Mouse (Mus musculus) brain, embryonic 14.5 days (tissue): Measurements from ENCODE around the gene Cyld. TPM values are rescaled to one million over a fixed set of nuclear protein-coding genes. Genes with fewer than 3 reads are reported as not detected.

Experiments
- DNase-seq: peaks from one replicate; pipeline ENCODE4 v3.0.0-alpha.2; 2011; ENCODE audit warnings: low read depth
- CTCF ChIP-seq: fragments of 200-500 bp; IDR thresholded peaks from 2 replicates; pipeline ENCODE4 v1.5.1; 2012; ENCODE audit warnings: inconsistent platforms, mild to moderate bottlenecking, moderate library complexity, borderline replicate concordance; ENCODE audit not compliant: insufficient read depth, insufficient read length; ENCODE audit errors: extremely low read depth
- POLR2A ChIP-seq: fragments of 200-500 bp; IDR thresholded peaks from 2 replicates; pipeline ENCODE4 v1.6.1; 2012; ENCODE audit warnings: mild to moderate bottlenecking, inconsistent platforms, borderline replicate concordance; ENCODE audit not compliant: poor library complexity, insufficient read depth, insufficient read length, severe bottlenecking; ENCODE audit errors: extremely low read depth
- polyA plus RNA-seq: library from polyadenylated mRNA; depleted of rRNA; stranded (reverse); fragments of >200 nt; gene quantifications from 2 replicates; pipeline ENCODE4 v1.2.3, GENCODE M21; 2012

The Cyld gene
- polyA plus RNA-seq, 1 experiment = 12.7 TPM

GRCm38 (mm10) chr8:88691342-88691948 is 5.4 kb upstream of the Cyld start:
- DNase-seq = no peak
- TF ChIP-seq POLR2A (no peak), CTCF (no peak)

- TF ChIP-seq CTCF = no peak
- no peak for TF ChIP-seq POLR2A
- no peak for DNase-seq
Observed at GRCm38 (mm10) chr8:88691961-88692360, 4.9 kb upstream of the Cyld start.

- TF ChIP-seq CTCF = no peak
- TF ChIP-seq POLR2A = no peak
- DNase-seq = no peak
Observed at GRCm38 (mm10) chr8:88692866-88693265, 4.0 kb upstream of the Cyld start.

DNA sequence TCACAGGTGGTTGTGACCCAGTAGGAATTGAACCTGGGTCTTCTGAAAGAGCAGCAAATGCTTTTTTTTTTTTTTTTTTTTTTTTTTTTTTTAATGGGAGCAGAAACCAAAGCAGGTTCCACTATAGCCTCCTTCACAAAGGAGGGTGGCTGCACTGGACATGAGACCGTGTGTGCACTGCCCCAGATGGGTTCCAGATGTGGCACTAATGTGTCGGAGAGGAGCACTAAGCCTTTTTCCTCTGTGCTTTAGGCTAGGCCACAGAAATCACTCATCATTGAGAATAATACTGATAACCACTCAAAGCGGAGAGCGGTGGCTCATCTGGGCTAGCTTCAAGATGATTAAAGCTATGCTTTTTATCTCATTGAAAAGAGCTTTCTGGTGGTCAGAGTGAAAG is 3.5 kb upstream of the Cyld start:
- DNase-seq = no peak
- TF ChIP-seq CTCF (no peak), POLR2A (no peak)

DNA sequence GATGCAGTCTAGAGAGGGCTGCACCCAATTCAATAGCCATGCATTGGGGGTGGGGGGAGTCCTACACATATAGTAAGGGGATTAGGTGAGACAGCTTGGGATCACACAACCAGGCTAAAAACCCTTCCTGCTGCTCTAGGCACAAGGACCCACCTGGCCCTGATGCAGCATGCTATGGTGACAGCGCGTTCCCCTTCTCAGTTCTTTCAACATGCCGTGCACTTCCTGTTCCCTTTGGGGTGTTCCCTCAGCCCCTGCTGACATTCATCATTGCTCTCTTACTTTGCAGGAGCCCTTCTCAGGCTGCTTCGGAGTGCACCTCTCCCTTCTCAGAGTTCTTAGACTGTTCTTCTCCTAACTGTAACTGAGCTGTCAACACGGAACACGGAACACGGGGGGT is 2.5 kb upstream of the Cyld start:
- DNase-seq = no peak

GRCm38 (mm10) chr8:88696228-88696627 is 600 bp upstream of the Cyld start:
- TF ChIP-seq CTCF = no peak
- TF ChIP-seq POLR2A = no peak
- no peak for DNase-seq

More for the DNA sequence above, 2.5 kb upstream of the Cyld start:
- TF ChIP-seq CTCF (no peak), POLR2A (no peak)

GRCm38 (mm10) chr8:88697642-88698031 is 809 bp downstream of the Cyld start:
- DNase-seq = no peak

GRCm38 (mm10) chr8:88698048-88698447 is 1.2 kb downstream of the Cyld start:
- DNase-seq = no peak
- TF ChIP-seq POLR2A = no peak
- TF ChIP-seq CTCF = no peak

More at GRCm38 (mm10) chr8:88697642-88698031, 809 bp downstream of the Cyld start:
- TF ChIP-seq CTCF = no peak
- TF ChIP-seq POLR2A = no peak

DNA sequence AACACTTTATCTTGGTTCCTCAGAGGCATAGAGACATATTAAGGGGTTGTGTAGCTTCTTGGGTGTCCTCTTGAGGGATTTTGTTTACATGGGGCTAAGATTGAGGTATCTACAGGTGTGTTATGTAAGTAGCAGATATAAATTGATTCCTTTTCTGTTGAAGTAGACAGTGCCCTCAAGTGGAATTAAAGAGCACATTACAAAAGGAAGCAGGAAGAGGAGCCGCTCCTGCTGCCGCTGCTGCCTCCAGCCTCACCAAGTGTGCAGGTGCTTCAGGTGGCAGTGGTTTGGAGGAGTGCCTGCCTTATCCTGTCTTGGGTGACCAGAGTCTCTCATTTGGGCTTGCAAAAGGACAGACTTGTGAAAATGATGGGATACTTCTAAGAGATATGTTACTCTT is 4.8 kb downstream of the Cyld start:
- DNase-seq = peak; percentile 43
- TF ChIP-seq CTCF = peak; percentile 30; the same call in 1 of the 2 replicates
- no peak for TF ChIP-seq POLR2A

DNA sequence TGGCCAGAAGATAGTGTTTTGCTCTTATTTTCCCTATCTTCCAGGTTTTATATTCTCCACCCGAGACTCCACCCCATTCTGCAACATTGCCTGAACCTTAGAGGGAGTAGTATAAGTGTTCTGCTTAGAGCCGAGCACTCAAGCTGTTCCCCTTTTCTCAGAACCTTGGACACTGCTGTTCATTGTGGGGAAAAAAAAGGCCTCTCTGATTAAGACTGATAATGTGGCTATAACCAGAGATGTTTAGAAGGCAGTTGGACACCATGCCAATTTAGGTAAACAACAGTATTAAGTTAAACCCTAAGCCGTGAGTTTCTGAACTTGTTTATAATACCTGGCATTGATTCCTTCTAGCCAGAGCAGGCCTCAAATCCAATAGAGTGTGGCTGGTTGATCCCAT is 6.0 kb downstream of the Cyld start:
- DNase-seq = no peak
- TF ChIP-seq CTCF (no peak), POLR2A (no peak)

DNA sequence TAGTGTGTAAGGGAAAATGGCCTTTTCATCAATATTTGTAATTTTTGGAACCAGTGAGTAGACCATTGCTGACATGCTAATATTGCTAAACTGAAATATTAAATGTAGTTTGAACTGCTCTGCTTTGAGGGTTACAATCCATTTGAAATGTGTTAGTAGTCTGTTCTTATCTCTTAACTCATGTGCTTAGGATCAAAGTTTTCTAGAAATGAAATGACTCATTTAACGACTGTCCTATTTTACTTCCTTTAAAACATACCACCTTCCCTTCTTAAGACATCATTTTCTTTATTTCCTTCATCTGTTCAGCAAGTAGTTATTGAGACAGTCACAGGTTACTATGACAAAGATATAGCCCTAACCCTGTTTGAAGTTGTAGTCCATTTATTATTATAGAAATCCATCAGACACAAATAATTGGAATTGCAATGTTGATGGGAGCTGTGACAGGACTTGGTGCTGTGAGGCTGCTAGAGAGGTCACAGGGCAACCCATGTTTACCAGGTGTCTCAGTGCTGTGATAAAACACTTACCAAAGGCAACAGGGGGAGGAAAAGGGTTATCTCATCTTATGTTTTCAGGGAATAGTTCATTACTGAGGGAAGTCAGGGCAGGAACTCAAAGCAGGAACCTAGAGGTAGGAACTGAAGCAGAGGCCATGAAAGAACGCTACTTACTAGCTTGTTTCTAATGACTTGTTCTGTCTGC is 26.6 kb downstream of the Cyld start:
- TF ChIP-seq POLR2A (no peak), CTCF (no peak)
- DNase-seq = no peak

GRCm38 (mm10) chr8:88755175-88755791 is 58.5 kb downstream of the Cyld start:
- no peak for TF ChIP-seq POLR2A
- peak; percentile 88; the same call in 1 of the 2 replicates for TF ChIP-seq CTCF

GRCm38 (mm10) chr8:88761980-88762379 is 65.2 kb downstream of the Cyld start:
- TF ChIP-seq CTCF (no peak), POLR2A (no peak)
- DNase-seq = no peak

More at GRCm38 (mm10) chr8:88755175-88755791, 58.5 kb downstream of the Cyld start:
- DNase-seq = peak; percentile 94
